Mouse (Mus musculus) left cerebral cortex, adult 9 months (tissue): ENCODE measurements around the gene Igfbp2.
A peak's percentile ranks its signal among the peaks of the same experiment; 100 is the strongest.

Experiments
- DNase-seq, 2 experiments: peaks; one replicate each; pipeline ENCODE4 v3.0.0; 2022; ENCODE audit warnings: low spot score in 2 of 2

The Igfbp2 gene

GRCm38 (mm10) chr1:72871697-72872411 is 47.6 kb downstream of the Igfbp2 start:
- DNase-seq = peak in 1 of 2 experiments; percentile 74

- DNase-seq = peak in 1 of 2 experiments; percentile 70
Measured at GRCm38 (mm10) chr1:72872521-72872920, 48.2 kb downstream of the Igfbp2 start.

- no peak for DNase-seq
Measured at GRCm38 (mm10) chr1:72873078-72873477, 48.8 kb downstream of the Igfbp2 start.

- DNase-seq = peak in 1 of 2 experiments; percentile 65
Measured at GRCm38 (mm10) chr1:72873511-72874286, 49.4 kb downstream of the Igfbp2 start.

GRCm38 (mm10) chr1:72874287-72875211 is 50.2 kb downstream of the Igfbp2 start, which contains the start of gene Igfbp5:
Gene Igfbp5 (minus strand): TSS chr1:72874884.
- DNase-seq = peak in 1 of 2 experiments; percentile 53

GRCm38 (mm10) chr1:72875708-72876107 is 51.4 kb downstream of the Igfbp2 start:
- no peak for DNase-seq

GRCm38 (mm10) chr1:72876111-72876510 is 51.8 kb downstream of the Igfbp2 start:
- DNase-seq = no peak

- peak in 1 of 2 experiments; percentile 75 for DNase-seq
Measured at GRCm38 (mm10) chr1:72877892-72878291, 53.6 kb downstream of the Igfbp2 start.

- DNase-seq = no peak
Measured at GRCm38 (mm10) chr1:72878473-72879318, 54.4 kb downstream of the Igfbp2 start.

- no peak for DNase-seq
Measured at GRCm38 (mm10) chr1:72879319-72879634, 55.0 kb downstream of the Igfbp2 start.

- no peak for DNase-seq
Measured at GRCm38 (mm10) chr1:72885111-72885818, 61.0 kb downstream of the Igfbp2 start.

GRCm38 (mm10) chr1:72885819-72886169 is 61.5 kb downstream of the Igfbp2 start:
- DNase-seq = no peak

- DNase-seq = no peak
Measured at GRCm38 (mm10) chr1:72887910-72888309, 63.6 kb downstream of the Igfbp2 start.

- no peak for DNase-seq
Measured at GRCm38 (mm10) chr1:72895821-72896220, 71.5 kb downstream of the Igfbp2 start.
